Mouse (Mus musculus) forebrain, embryonic 14.5 days (tissue): ENCODE results near the gene Pcca. TPM values are rescaled to one million over a fixed set of nuclear protein-coding genes. Genes with fewer than 3 reads are reported as not detected.

Experiments used
- ATAC-seq: fragments of 200-750 bp; cut with Nextera tagmentation; 2 replicates; pipeline ENCODE4 v1.8.0; 2017; ENCODE audit warnings: mild to moderate bottlenecking, moderate library complexity
- DNase-seq: peaks from one replicate; pipeline ENCODE4 v3.0.0-alpha.2; 2015; ENCODE audit warnings: low spot score
- H3K27ac ChIP-seq: fragments of 300-500 bp; sonication (generic); 2 replicates; pipeline ENCODE4 v1.5.1; 2014; ENCODE audit warnings: low read depth, mild to moderate bottlenecking, control low read depth, low read length, moderate library complexity
- H3K27me3 ChIP-seq: fragments of 300-500 bp; sonication (generic); replicated peaks from 2 replicates; pipeline ENCODE4 v1.6.1; 2014; ENCODE audit warnings: low read length, control low read depth, mixed read lengths; ENCODE audit not compliant: control insufficient read depth, insufficient read depth
- H3K36me3 ChIP-seq: fragments of 300-500 bp; sonication (generic); 2 replicates; pipeline ENCODE4 v1.6.1; 2014; ENCODE audit warnings: low read length, control low read depth; ENCODE audit not compliant: control insufficient read depth, insufficient read depth
- H3K4me1 ChIP-seq: fragments of 300-500 bp; sonication (generic); 2 replicates; pipeline ENCODE4 v1.6.1; 2014; ENCODE audit warnings: antibody characterized with exemption, low read length, control low read depth; ENCODE audit not compliant: control insufficient read depth, insufficient read depth
- H3K4me2 ChIP-seq: fragments of 300-500 bp; sonication (generic); 2 replicates; pipeline ENCODE4 v1.6.1; 2014; ENCODE audit warnings: mild to moderate bottlenecking, control low read depth, low read length
- H3K4me3 ChIP-seq: fragments of 300-500 bp; sonication (generic); 2 replicates; pipeline ENCODE4 v1.5.1; 2014; ENCODE audit warnings: low read depth, low read length, control low read depth
- H3K9ac ChIP-seq: fragments of 300-500 bp; sonication (generic); 2 replicates; pipeline ENCODE4 v1.6.1; 2014; ENCODE audit warnings: mild to moderate bottlenecking, low read length, control low read depth, moderate library complexity
- H3K9me3 ChIP-seq: fragments of 300-500 bp; sonication (generic); replicated peaks from 2 replicates; pipeline ENCODE4 v1.6.1; 2016; ENCODE audit warnings: low read length, control low read depth, mixed read lengths; ENCODE audit not compliant: control insufficient read depth
- WGBS: fragments of 180-500 bp; shearing (Covaris S2); extraction: QIAGEN DNeasy Blood & Tissue Kit; methylation state at CpG from one replicate; pipeline ENCODE4 v1.1.7; 2014; 5-methylcytosine and 5-hydroxymethylcytosine counted together
- polyA plus RNA-seq: library from polyadenylated mRNA; unstranded; fragments of >200 nt; fragmentation: Nextera tagmentation; extraction: Ambion mirVana; gene quantifications from 2 replicates; pipeline ENCODE4 v1.2.1, GENCODE M21; 2014

Pcca gene
- polyA plus RNA-seq, 1 experiment from 2014 or later: 25.0 TPM

DNA sequence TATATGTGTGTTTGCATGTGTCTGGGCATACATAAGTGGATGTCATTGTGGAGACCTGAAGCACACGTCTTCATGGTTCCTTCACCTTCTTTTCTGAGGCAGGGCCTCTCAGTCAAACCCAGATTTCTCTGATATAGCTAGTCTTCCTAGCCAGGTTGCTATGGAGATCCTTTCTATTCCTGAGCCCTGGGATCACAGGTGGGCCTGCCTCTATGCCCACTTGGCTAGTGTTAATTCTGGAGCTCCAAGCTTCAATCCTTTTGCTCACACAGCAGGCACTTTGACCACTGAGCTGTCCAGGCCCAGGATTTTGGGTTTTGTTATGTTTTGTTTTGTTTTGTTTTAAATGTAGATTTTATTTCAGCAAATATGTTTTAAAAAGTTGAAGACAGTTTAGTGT, 192.3 kb downstream of the Pcca start:
- Histone ChIP-seq H3K4me3 (no peak overlapping the region), H3K36me3 (no peaks in the 10 kb centered on the region), H3K9me3 (no peaks in the 10 kb centered on the region), H3K9ac (no peak overlapping the region), H3K27me3 (no peaks in the 10 kb centered on the region), H3K4me1 (0 out of 2 replicates have a peak, but pooled peaks cover 7% of the 10 kb centered on the region), H3K27ac (no peak overlapping the region), H3K4me2 (no peak overlapping the region)
- 82% methylated on average over 1 of the region's 1 CpGs for WGBS
- DNase-seq (no peak), ATAC-seq (no peak)

DNA sequence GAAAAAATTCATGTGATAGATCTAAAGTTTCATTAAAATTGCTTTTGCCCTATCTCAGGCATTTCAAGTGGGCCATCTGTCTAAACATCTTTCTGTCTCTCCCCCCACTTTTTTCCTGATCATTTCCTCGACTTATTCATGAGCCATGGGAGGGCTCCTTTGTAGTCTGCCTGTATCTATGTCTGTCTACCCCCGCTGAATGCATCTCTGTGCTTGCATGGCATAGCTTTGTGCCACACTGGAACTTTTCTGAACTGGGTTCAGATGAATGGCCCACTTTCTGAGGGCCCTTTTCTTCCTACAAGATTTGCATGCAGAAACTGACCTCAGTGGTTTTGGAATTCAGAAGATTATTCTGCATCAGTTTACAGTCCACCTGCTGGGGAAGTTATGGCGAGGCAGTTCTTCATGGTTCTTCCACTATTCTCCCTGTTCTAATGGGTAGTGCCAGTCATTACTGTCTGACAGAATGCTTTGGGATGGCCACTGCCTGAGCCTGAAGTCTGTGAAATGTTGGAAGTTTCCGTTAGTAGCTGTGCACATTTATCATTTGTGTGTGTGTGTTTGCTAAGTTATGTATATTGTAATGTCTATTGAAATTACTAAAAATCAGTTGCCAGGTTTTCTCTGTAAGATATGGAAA, 195.4 kb downstream of the Pcca start:
- DNase-seq (no peak), ATAC-seq (no peak; the same call in 1 of the 2 replicates)
- H3K4me2 ChIP-seq: no peak overlapping the region
- H3K9me3 ChIP-seq: no peaks in the 10 kb centered on the region
- H3K4me3 ChIP-seq: no peak overlapping the region
- no peak overlapping the region for H3K9ac ChIP-seq
- 38% methylated on average over 4 of the region's 4 CpGs for WGBS
- no peaks in the 10 kb centered on the region for H3K27me3 ChIP-seq
- no peaks in the 10 kb centered on the region for H3K36me3 ChIP-seq
- no peak overlapping the region for H3K27ac ChIP-seq
- H3K4me1 ChIP-seq: 0 out of 2 replicates have a peak, but pooled peaks cover 3% of the 10 kb centered on the region

DNA sequence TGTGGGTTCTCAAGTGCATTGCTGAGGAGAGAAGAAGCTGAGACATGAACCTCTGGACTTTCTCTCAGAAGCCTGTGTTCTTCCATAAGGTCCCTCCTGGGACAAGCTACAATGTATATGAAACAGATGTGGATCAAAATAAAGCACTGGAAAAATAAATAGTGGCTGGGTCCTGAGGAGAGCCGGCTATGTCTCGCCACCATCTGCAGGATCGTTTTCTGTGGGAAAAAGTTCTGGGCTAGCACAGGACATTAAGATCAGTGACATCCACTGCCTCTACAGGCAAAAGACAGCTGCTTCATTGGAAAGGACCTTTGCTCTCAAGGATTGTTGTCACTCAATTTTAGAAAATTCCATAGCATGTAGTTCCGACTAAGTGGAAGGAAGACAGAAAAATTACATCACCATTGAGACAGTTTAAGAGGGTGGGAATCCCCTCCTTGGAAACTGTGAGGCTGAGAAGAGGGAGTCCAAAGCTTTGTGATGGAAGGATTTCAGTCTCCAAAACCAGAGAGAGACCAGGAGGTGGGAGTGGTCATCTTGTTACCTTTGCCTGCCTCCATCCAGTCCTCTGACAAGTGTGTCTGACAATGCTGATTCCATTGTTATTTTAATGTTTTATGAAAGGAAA, 196.9 kb downstream of the Pcca start:
- H3K4me2 ChIP-seq: no peak overlapping the region
- no peaks in the 10 kb centered on the region for H3K27me3 ChIP-seq
- 87% methylated on average over 4 of the region's 4 CpGs for WGBS
- H3K9me3 ChIP-seq: no peaks in the 10 kb centered on the region
- no peak for ATAC-seq
- no peak overlapping the region for H3K27ac ChIP-seq
- no peak overlapping the region for H3K9ac ChIP-seq
- no peaks in the 10 kb centered on the region for H3K36me3 ChIP-seq
- no peak overlapping the region for H3K4me3 ChIP-seq
- H3K4me1 ChIP-seq: 0 out of 2 replicates have a peak, but pooled peaks cover 3% of the 10 kb centered on the region
- DNase-seq: no peak

DNA sequence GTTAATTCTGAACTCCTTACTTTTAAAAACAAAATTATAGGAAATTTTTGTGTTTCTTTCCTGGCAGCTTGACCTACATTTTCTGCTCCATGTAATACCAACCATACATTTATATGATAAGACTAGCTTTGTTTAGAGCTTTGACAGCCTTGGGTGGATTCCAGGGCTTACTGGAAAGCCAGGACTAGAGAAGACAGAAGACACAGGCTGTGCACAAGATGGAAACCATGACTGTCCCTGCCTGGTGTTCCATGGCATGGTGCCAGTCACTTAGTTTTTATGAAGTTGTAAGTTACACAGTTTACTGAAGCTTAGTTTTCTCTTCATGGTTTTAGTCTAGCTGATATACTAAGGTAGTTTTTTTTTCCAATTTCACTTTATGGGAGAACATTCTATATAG, 202.7 kb downstream of the Pcca start:
- Histone ChIP-seq H3K4me3 (no peak overlapping the region), H3K9me3 (no peaks in the 10 kb centered on the region), H3K4me1 (no peaks in the 10 kb centered on the region), H3K36me3 (no peaks in the 10 kb centered on the region), H3K27ac (no peak overlapping the region), H3K9ac (no peak overlapping the region), H3K27me3 (no peaks in the 10 kb centered on the region), H3K4me2 (no peak overlapping the region)
- no peak for DNase-seq
- ATAC-seq: no peak

DNA sequence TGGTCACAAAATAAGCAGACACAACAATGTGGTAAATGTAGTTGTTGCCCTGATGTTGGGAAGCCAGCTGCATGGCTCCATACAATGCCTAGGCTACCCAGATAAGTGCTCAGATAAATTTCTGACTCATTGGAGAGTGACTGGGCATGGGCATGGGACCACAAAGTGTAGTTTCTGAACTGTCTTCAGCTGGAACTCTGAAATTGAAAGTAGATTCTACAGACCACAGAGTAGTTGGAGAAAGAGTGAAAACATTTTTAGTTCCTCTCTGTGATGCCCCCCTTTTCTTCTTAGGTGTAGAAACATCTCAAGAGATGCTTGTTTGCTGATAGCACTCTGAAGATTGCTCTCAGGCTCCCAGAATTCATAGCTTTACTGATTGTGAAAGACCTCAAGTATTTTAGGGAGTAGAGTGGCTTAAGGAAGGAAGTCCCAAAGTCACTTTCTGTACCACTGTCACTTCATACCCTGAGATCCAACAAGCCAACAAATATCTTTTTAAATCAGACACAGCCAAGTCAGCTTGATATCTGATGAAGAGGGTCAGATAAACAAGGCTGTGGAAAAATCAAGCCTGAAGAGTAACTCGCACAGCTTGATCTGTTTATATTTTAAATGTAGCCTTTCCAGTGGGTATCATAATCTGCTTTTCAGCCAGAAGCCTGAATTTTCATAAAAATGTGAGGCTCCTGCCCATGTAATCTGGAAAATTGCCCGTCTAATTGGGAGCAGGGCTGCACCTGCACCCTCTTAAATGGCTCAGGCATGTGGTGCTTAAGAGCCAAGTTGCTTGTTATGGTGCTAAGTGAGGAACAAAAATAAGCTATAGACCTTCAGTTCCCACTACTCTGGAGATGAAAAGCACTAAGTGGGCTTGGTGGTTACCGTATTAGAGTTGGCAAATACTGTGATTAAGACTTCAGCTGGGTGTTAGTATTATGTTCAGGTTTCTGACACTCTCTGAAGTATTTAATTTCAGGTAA, 214.0 kb downstream of the Pcca start:
- H3K4me3 ChIP-seq: no peak overlapping the region

GRCm38 (mm10) chr14:122751552-122751951, 217.4 kb downstream of the Pcca start:
- ATAC-seq (no peak), DNase-seq (no peak)
- H3K27ac ChIP-seq: no peak overlapping the region
- H3K4me3 ChIP-seq: no peak overlapping the region
- no peak overlapping the region for H3K9ac ChIP-seq
- no peak overlapping the region for H3K4me2 ChIP-seq
- H3K4me1 ChIP-seq: peaks cover 2% of the 10 kb centered on the region; the same call in 1 of the 2 replicates
- H3K36me3 ChIP-seq: no peaks in the 10 kb centered on the region
- 97% methylated on average over 1 of the region's 1 CpGs for WGBS
- H3K9me3 ChIP-seq: no peaks in the 10 kb centered on the region
- no peaks in the 10 kb centered on the region for H3K27me3 ChIP-seq

More for the DNA sequence above, 214.0 kb downstream of the Pcca start:
- no peaks in the 10 kb centered on the region for H3K4me1 ChIP-seq
- H3K4me2 ChIP-seq: no peak overlapping the region
- no peaks in the 10 kb centered on the region for H3K9me3 ChIP-seq
- H3K9ac ChIP-seq: no peak overlapping the region
- ATAC-seq (no peak), DNase-seq (peak; percentile 37)
- no peaks in the 10 kb centered on the region for H3K36me3 ChIP-seq
- H3K27me3 ChIP-seq: no peaks in the 10 kb centered on the region
- H3K27ac ChIP-seq: no peak overlapping the region
- 53% methylated on average over 3 of the region's 3 CpGs for WGBS

DNA sequence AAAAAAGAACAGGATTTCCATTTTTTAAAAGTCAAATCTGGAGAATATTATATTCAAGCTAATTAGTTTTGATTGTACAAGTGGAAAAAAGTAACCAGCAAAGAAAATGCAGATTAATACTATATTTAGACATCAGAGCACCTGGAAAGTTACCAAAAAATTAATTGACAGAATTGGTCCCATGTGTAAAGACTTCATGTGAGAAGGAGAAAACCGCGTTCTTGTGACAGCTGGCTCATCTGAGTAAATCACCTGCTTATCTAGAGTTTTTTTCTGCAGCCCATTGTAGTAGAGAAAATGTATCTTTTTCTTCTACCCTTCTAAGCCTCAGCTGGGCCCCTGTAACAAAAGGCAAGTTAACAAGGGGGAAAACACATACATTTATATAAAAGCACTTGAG, 219.2 kb downstream of the Pcca start:
- peak; percentile 50 for DNase-seq
- Histone ChIP-seq H3K36me3 (no peaks in the 10 kb centered on the region), H3K9me3 (no peaks in the 10 kb centered on the region), H3K27me3 (no peaks in the 10 kb centered on the region), H3K27ac (no peak overlapping the region), H3K4me1 (peaks cover 2% of the 10 kb centered on the region; the same call in 1 of the 2 replicates), H3K4me3 (no peak overlapping the region), H3K4me2 (no peak overlapping the region), H3K9ac (no peak overlapping the region)
- 24% methylated on average over 2 of the region's 2 CpGs for WGBS
- ATAC-seq: no peak

GRCm38 (mm10) chr14:122754311-122754710, 220.2 kb downstream of the Pcca start:
- Histone ChIP-seq H3K9ac (no peak overlapping the region), H3K36me3 (no peaks in the 10 kb centered on the region), H3K27ac (no peak overlapping the region), H3K27me3 (no peaks in the 10 kb centered on the region), H3K4me2 (no peak overlapping the region), H3K4me3 (no peak overlapping the region), H3K4me1 (peaks cover 2% of the 10 kb centered on the region; the same call in 1 of the 2 replicates), H3K9me3 (no peaks in the 10 kb centered on the region)
- no peak for DNase-seq
- ATAC-seq: no peak
- WGBS: 84% methylated on average over 3 of the region's 3 CpGs
